ENCODE assay signal across 28 mouse cellular contexts in the genomic region with DNA sequence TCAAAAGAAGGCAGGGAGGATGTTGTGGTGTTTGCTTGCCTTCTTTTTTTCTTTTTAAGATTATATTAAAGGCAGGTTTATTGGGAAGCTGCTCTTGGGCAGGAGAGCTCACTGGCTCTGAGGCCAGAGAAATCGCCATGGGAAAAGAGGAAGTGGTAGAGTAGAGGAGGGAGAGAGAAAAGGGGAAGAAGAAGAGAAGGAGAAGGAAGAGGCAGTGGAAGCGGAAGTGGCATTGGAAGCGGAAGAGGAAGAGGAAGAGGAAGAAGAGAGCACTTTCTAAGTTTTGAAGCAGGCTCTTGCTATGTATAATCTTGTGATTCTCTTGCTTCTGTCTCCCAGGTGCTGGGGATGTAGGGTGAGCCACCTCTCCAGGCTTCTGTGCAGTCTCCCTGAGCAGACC. TPM values are rescaled to one million over a fixed set of nuclear protein-coding genes. Genes with fewer than 3 reads are reported as not detected.
A peak's percentile ranks its signal among the peaks of the same experiment; 100 is the strongest.
DNase-seq lines count a peak whose midpoint lies in the region; ATAC-seq and TF ChIP-seq lines count a peak whose summit lies in the region.
"Had no signal": no experiment of that assay in that cellular context is flagged by ENCODE, and none has a peak within 500 bp of the region (broad histone marks: within the 10 kb centered on the region; RNA-seq: fewer than 3 reads in every experiment).

No protein-coding gene starts in this region.

- no peaks in the 10 kb centered on the region for H3K9me3 ChIP-seq in liver, embryonic 15.5 days (replicated peaks)
- no peaks in the 10 kb centered on the region for H3K9me3 ChIP-seq in midbrain, embryonic 15.5 days
- H3K9me3 ChIP-seq: forebrain, embryonic 13.5 days; heart, embryonic 13.5 days; hindbrain, embryonic 10.5 days; hindbrain, embryonic 15.5 days had no signal

- ATAC-seq in liver, embryonic 15.5 days (ENCODE audit: insufficient read depth), result no peak
- peak; percentile 54 for ATAC-seq in megakaryocyte progenitor cell, adult 5-6 weeks (replicated peaks; ENCODE audit: poor library complexity)
- ATAC-seq in midbrain, embryonic 15.5 days (replicated peaks), result no peak
- ATAC-seq: activated CD4-positive, CD25-positive, alpha-beta regulatory T cell, adult 4 months; forebrain, embryonic 13.5 days; inflammation-experienced regulatory T-cells, adult 6 months had no signal

- TF ChIP-seq CTCF in bone marrow, adult 2 months (IDR thresholded peaks at IDR 0.05; ENCODE audit: control insufficient read depth, insufficient read depth, low read length), result no peak

- no peaks in the 10 kb centered on the region for H3K27me3 ChIP-seq in liver, embryonic 15.5 days
- H3K27me3 ChIP-seq in midbrain, embryonic 15.5 days (replicated peaks), result no peaks in the 10 kb centered on the region
- H3K27me3 ChIP-seq: forebrain, embryonic 13.5 days; heart, embryonic 13.5 days; hindbrain, embryonic 15.5 days had no signal

- 0 out of 2 replicates have a peak overlapping the region, but pooled peaks have one; percentile 7 for H3K27ac ChIP-seq in liver, embryonic 15.5 days (replicated peaks)
- peak overlapping the region; percentile 1; the same call in 1 of the 2 replicates for H3K27ac ChIP-seq in bone marrow, adult 2 months (ENCODE audit: control insufficient read depth, insufficient read depth, low read depth, low read length, poor library complexity)
- no peak overlapping the region for H3K27ac ChIP-seq in midbrain, embryonic 15.5 days
- H3K27ac ChIP-seq: forebrain, embryonic 13.5 days; heart, embryonic 13.5 days; hindbrain, embryonic 10.5 days; hindbrain, embryonic 15.5 days had no signal

- H3K36me3 ChIP-seq in liver, embryonic 15.5 days (replicated peaks), result no peaks in the 10 kb centered on the region
- H3K36me3 ChIP-seq in midbrain, embryonic 15.5 days (replicated peaks), result no peaks in the 10 kb centered on the region
- H3K36me3 ChIP-seq: heart, embryonic 13.5 days; hindbrain, embryonic 10.5 days; hindbrain, embryonic 15.5 days had no signal

- 0 out of 2 replicates have a peak overlapping the region, but pooled peaks have one; percentile 23 for H3K9ac ChIP-seq in liver, embryonic 15.5 days
- no peak overlapping the region for H3K9ac ChIP-seq in midbrain, embryonic 15.5 days
- H3K9ac ChIP-seq: forebrain, embryonic 13.5 days; heart, embryonic 13.5 days; hindbrain, embryonic 15.5 days had no signal

- no peak for TF ChIP-seq POLR2A in bone marrow, adult 2 months (IDR thresholded peaks at IDR 0.05; ENCODE audit: borderline replicate concordance, control insufficient read depth, low read depth, low read length)

- 46% methylated on average over 3 of the region's 3 CpGs for WGBS in liver, embryonic 15.5 days (ENCODE audit: insufficient replicate concordance)
- 16% methylated on average over 3 of the region's 3 CpGs for WGBS in bone marrow, adult 2 months
- 80% methylated on average over 3 of the region's 3 CpGs for WGBS in midbrain, embryonic 15.5 days

- H3K4me1 ChIP-seq in liver, embryonic 15.5 days (replicated peaks), result peaks cover 53% of the 10 kb centered on the region
- H3K4me1 ChIP-seq in bone marrow, adult 2 months (ENCODE audit: control insufficient read depth, insufficient read depth, low read length), result peaks cover 5% of the 10 kb centered on the region; the same call in 1 of the 2 replicates
- H3K4me1 ChIP-seq in midbrain, embryonic 15.5 days, result no peaks in the 10 kb centered on the region
- H3K4me1 ChIP-seq: hindbrain, embryonic 15.5 days had no signal

- H3K4me2 ChIP-seq in liver, embryonic 15.5 days, result no peak overlapping the region
- no peak overlapping the region for H3K4me2 ChIP-seq in midbrain, embryonic 15.5 days
- H3K4me2 ChIP-seq: forebrain, embryonic 13.5 days; heart, embryonic 13.5 days; hindbrain, embryonic 15.5 days; midbrain, embryonic 11.5 days had no signal

- DNase-seq in liver (no peak), 416B (ENCODE audit: low read depth) (peak; percentile 28)
- DNase-seq in adrenal gland, postnatal 10 days, result no peak
- DNase-seq in kidney, postnatal 10 days, result no peak
- DNase-seq: adrenal gland, adult 2 months; cerebellum, adult 8-10 months; cerebellum, postnatal 25 days; gastrocnemius, postnatal 14 days; heart, postnatal 10 days; kidney, adult 18-20 months; kidney, postnatal 4 days; layer of hippocampus, postnatal 36 days; left cerebral cortex, postnatal 4 days; lung, adult 18-20 months; lung, postnatal 10 days; retina, postnatal 1 day; right cerebral cortex, postnatal 14 days had no signal

- no peak overlapping the region for H3K4me3 ChIP-seq in liver, embryonic 15.5 days (replicated peaks)
- no peak overlapping the region for H3K4me3 ChIP-seq in bone marrow, adult 2 months (replicated peaks; ENCODE audit: control insufficient read depth, low read depth, low read length)
- no peak overlapping the region for H3K4me3 ChIP-seq in midbrain, embryonic 15.5 days
- H3K4me3 ChIP-seq: forebrain, embryonic 13.5 days; heart, embryonic 13.5 days; hindbrain, embryonic 10.5 days; hindbrain, embryonic 15.5 days had no signal

RNA-seq across cellular contexts. Expression of gene Sema4b, which starts 32.0 kb away (rescaled TPM):
- 15.2 and 15.5 TPM in 2 replicates for polyA plus RNA-seq in liver, embryonic 15.5 days (2015; fragmentation: Nextera tagmentation; extraction: Ambion mirVana)
- polyA plus RNA-seq in bone marrow, adult 2 months (2011; ENCODE audit: insufficient read depth, insufficient read length, low replicate concordance, missing spikeins), result 33.7 and 51.6 TPM in 2 replicates
- total RNA-seq in megakaryocyte progenitor cell, adult 5-6 weeks (2015), result 6.6 and 7.7 TPM in 2 replicates
- 5.3 and 8.1 TPM in 2 replicates for total RNA-seq in megakaryocyte progenitor cell, adult 5-6 weeks (2017)
- total RNA-seq in adrenal gland, postnatal 10 days (2021), result 10 to 100 TPM; 39.0 to 44.3 TPM
- 26.9 and 27.0 TPM in 2 replicates for polyA plus RNA-seq in midbrain, embryonic 15.5 days (2015; fragmentation: Nextera tagmentation; extraction: Ambion mirVana)

RNA-seq across cellular contexts. Expression of gene Idh2, which starts 39.5 kb away (rescaled TPM):
- 175 and 206 TPM in 2 replicates for polyA plus RNA-seq in liver, embryonic 15.5 days (2015; fragmentation: Nextera tagmentation; extraction: Ambion mirVana)
- 20.9 and 43.5 TPM in 2 replicates for polyA plus RNA-seq in bone marrow, adult 2 months (2011; ENCODE audit: insufficient read depth, insufficient read length, low replicate concordance, missing spikeins)
- total RNA-seq in megakaryocyte progenitor cell, adult 5-6 weeks (2015), result 267 and 274 TPM in 2 replicates
- total RNA-seq in megakaryocyte progenitor cell, adult 5-6 weeks (2017), result 276 and 284 TPM in 2 replicates
- 100 to 1,000 TPM; 386 to 496 TPM for total RNA-seq in adrenal gland, postnatal 10 days (2021)
- polyA plus RNA-seq in midbrain, embryonic 15.5 days (2015; fragmentation: Nextera tagmentation; extraction: Ambion mirVana), result 242 and 249 TPM in 2 replicates
